8 mouse cellular contexts compared by ENCODE assay signal in the genomic region with DNA sequence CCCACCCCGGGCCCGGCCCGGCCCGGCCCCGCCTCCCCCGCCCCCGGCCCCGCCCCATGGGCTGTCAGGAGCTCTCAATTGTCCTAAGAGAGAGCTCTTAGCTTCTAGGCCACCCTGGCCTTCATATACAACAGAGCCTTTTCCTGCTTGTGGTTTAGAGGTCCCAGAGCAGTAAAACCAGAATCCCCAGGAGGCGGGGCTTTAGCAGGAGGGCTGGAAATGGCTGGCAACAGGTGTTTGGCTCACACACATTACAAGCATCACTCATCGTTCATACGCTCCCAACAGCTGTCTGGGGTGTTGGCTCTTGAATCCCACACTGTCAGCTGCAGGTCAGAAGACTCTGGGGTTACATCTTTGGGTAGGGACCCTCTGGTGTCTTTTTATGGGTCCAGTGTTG. TPM values are rescaled to one million over a fixed set of nuclear protein-coding genes. Genes with fewer than 3 reads are reported as not detected.
DNase-seq lines count a peak whose midpoint lies in the region; ATAC-seq lines count a peak whose summit lies in the region.

No protein-coding gene starts in this region.

- no peaks in the 10 kb centered on the region for H3K36me3 ChIP-seq in heart, embryonic 15.5 days
- no peaks in the 10 kb centered on the region for H3K36me3 ChIP-seq in intestine, embryonic 16.5 days (ENCODE audit: control insufficient read depth, insufficient read depth, low read length)
- H3K36me3 ChIP-seq in neural tube, embryonic 15.5 days = no peaks in the 10 kb centered on the region

- no peak overlapping the region for H3K27ac ChIP-seq in heart, embryonic 15.5 days
- H3K27ac ChIP-seq in intestine, embryonic 16.5 days (ENCODE audit: low read length) = 0 out of 2 replicates have a peak overlapping the region, but pooled peaks have one; percentile 14
- no peak overlapping the region for H3K27ac ChIP-seq in neural tube, embryonic 15.5 days (replicated peaks)

- H3K4me2 ChIP-seq in heart, embryonic 15.5 days = peak overlapping the region; percentile 32
- H3K4me2 ChIP-seq in intestine, embryonic 16.5 days (ENCODE audit: low read depth, low read length) = 0 out of 2 replicates have a peak overlapping the region, but pooled peaks have one; percentile 26
- peak overlapping the region; percentile 13; the same call in 1 of the 2 replicates for H3K4me2 ChIP-seq in neural tube, embryonic 15.5 days

- H3K4me3 ChIP-seq in heart, embryonic 15.5 days = no peak overlapping the region
- H3K4me3 ChIP-seq in intestine, embryonic 16.5 days (ENCODE audit: low read length) = no peak overlapping the region
- no peak overlapping the region for H3K4me3 ChIP-seq in neural tube, embryonic 15.5 days (replicated peaks)

- DNase-seq in heart, adult 9 months (ENCODE audit: low spot score in 2 of 2) = no peak
- peak; percentile 44 for DNase-seq in R1 (ENCODE audit: low read depth, low spot score)
- no peak for DNase-seq in yolk sac, embryonic 10.5 days (ENCODE audit: low spot score)
- no peak for DNase-seq in frontal cortex, postnatal 36 days (ENCODE audit: low spot score in 2 of 2)
- DNase-seq in layer of hippocampus, adult 11-12 months (ENCODE audit: low spot score) = no peak

- ATAC-seq in heart, embryonic 15.5 days (replicated peaks; ENCODE audit: insufficient number of reproducible peaks, insufficient read depth, low FRiP score, low read depth) = no peak
- ATAC-seq in intestine, embryonic 16.5 days = peak; percentile 82
- no peak for ATAC-seq in neural tube, embryonic 15.5 days (ENCODE audit: low FRiP score)

- 11% methylated on average over 11 of the region's 11 CpGs for WGBS in heart, embryonic 15.5 days
- 4% methylated on average over 11 of the region's 11 CpGs for WGBS in intestine, embryonic 16.5 days
- WGBS in neural tube, embryonic 15.5 days = 19% methylated on average over 4 of the region's 11 CpGs

- no peak overlapping the region for H3K9ac ChIP-seq in heart, embryonic 15.5 days
- H3K9ac ChIP-seq in intestine, embryonic 16.5 days (ENCODE audit: low read depth, low read length) = no peak overlapping the region
- no peak overlapping the region for H3K9ac ChIP-seq in neural tube, embryonic 15.5 days (replicated peaks)

- H3K27me3 ChIP-seq in heart, embryonic 15.5 days = no peaks in the 10 kb centered on the region
- no peaks in the 10 kb centered on the region for H3K27me3 ChIP-seq in intestine, embryonic 16.5 days (replicated peaks; ENCODE audit: control insufficient read depth, insufficient read depth, low read length)
- no peaks in the 10 kb centered on the region for H3K27me3 ChIP-seq in neural tube, embryonic 15.5 days (replicated peaks)

- H3K4me1 ChIP-seq in heart, embryonic 15.5 days (replicated peaks) = no peaks in the 10 kb centered on the region; the same call in 1 of the 2 replicates
- H3K4me1 ChIP-seq in intestine, embryonic 16.5 days (ENCODE audit: control insufficient read depth, insufficient read depth, low read length) = peaks cover 11% of the 10 kb centered on the region
- peaks cover 4% of the 10 kb centered on the region; the same call in 1 of the 2 replicates for H3K4me1 ChIP-seq in neural tube, embryonic 15.5 days

- H3K9me3 ChIP-seq in heart, embryonic 15.5 days (replicated peaks) = no peaks in the 10 kb centered on the region
- no peaks in the 10 kb centered on the region for H3K9me3 ChIP-seq in intestine, embryonic 16.5 days (ENCODE audit: control insufficient read depth, low read length)
- no peaks in the 10 kb centered on the region for H3K9me3 ChIP-seq in neural tube, embryonic 15.5 days (replicated peaks)

RNA-seq across cellular contexts. Expression of a gene that starts 7.2 kb away (rescaled TPM):
- polyA plus RNA-seq in heart, embryonic 15.5 days (2015; fragmentation: Nextera tagmentation; extraction: Ambion mirVana) = 52.4 and 53.9 TPM in 2 replicates
- 43.7 and 45.0 TPM in 2 replicates for polyA plus RNA-seq in intestine, embryonic 16.5 days (2015; fragmentation: Nextera tagmentation; extraction: Ambion mirVana)
- 135 and 151 TPM in 2 replicates for polyA plus RNA-seq in neural tube, embryonic 15.5 days (2015; fragmentation: Nextera tagmentation; extraction: Ambion mirVana)

RNA-seq across cellular contexts. Expression of a gene that starts 52.5 kb away (rescaled TPM):
- polyA plus RNA-seq in heart, embryonic 15.5 days (2015; fragmentation: Nextera tagmentation; extraction: Ambion mirVana) = 168 and 214 TPM in 2 replicates
- polyA plus RNA-seq in intestine, embryonic 16.5 days (2015; fragmentation: Nextera tagmentation; extraction: Ambion mirVana) = 125 and 134 TPM in 2 replicates
- 286 and 340 TPM in 2 replicates for polyA plus RNA-seq in neural tube, embryonic 15.5 days (2015; fragmentation: Nextera tagmentation; extraction: Ambion mirVana)

RNA-seq across cellular contexts. Expression of a gene that starts 54.2 kb away (rescaled TPM):
- 52.7 and 53.8 TPM in 2 replicates for polyA plus RNA-seq in heart, embryonic 15.5 days (2015; fragmentation: Nextera tagmentation; extraction: Ambion mirVana)
- polyA plus RNA-seq in intestine, embryonic 16.5 days (2015; fragmentation: Nextera tagmentation; extraction: Ambion mirVana) = 70.7 and 76.5 TPM in 2 replicates
- 47.8 and 60.8 TPM in 2 replicates for polyA plus RNA-seq in neural tube, embryonic 15.5 days (2015; fragmentation: Nextera tagmentation; extraction: Ambion mirVana)

RNA-seq across cellular contexts. Expression of a gene that starts 55.3 kb away (rescaled TPM):
- 6.5 and 7.7 TPM in 2 replicates for polyA plus RNA-seq in heart, embryonic 15.5 days (2015; fragmentation: Nextera tagmentation; extraction: Ambion mirVana)
- polyA plus RNA-seq in intestine, embryonic 16.5 days (2015; fragmentation: Nextera tagmentation; extraction: Ambion mirVana) = 25.4 and 32.6 TPM in 2 replicates
- 14.9 and 15.3 TPM in 2 replicates for polyA plus RNA-seq in neural tube, embryonic 15.5 days (2015; fragmentation: Nextera tagmentation; extraction: Ambion mirVana)
